Mouse (Mus musculus) granulocyte monocyte progenitor cell, adult 5-6 weeks (primary cell): Measurements from ENCODE around the gene Gm15130. TPM values are rescaled to one million over a fixed set of nuclear protein-coding genes. Genes with fewer than 3 reads are reported as not detected.

Experiments
- ATAC-seq: replicated peaks from 2 replicates; pipeline ENCODE4 v1.8.0; 2016; ENCODE audit warnings: mild to moderate bottlenecking, moderate TSS enrichment, inconsistent platforms; ENCODE audit not compliant: poor library complexity, severe bottlenecking
- total RNA-seq, 2 experiments: library from RNA; stranded (forward) in 1 of 2; stranded (reverse) in 1 of 2; fragments of 200-712, 200-1000 nt in 1 of 2; fragments of >200 nt in 1 of 2; fragmentation: Nextera tagmentation in 1 of 2; gene quantifications; 2 replicates each; pipeline ENCODE4 v1.2.3; 2014 to 2017

Gm15130 gene
- total RNA-seq (2014; fragmentation: Nextera tagmentation) (not detected in 2 replicates), total RNA-seq (2017) (not detected in 2 replicates)

DNA sequence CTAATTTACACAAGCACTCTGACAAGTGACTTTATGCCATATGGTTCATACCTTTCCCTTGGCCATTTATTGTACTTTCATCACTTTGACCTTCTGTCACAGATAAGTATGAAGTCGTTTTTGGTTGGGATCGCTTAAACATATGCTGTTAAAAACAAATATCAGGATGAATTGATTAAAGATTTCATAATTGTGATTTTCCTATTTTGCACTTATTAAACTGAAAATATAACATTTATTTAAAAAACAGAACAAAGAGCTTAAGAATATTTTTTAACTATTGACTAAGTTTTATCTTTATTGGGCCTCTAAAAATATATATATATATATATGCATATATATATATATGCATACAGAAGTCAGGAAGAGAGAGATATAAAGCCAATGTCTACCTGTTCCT is at the start of gene Gm15130:
Gm15130 (minus strand) TSS at position 101 of the 400 bp plus-strand sequence.
- ATAC-seq: no peak

DNA sequence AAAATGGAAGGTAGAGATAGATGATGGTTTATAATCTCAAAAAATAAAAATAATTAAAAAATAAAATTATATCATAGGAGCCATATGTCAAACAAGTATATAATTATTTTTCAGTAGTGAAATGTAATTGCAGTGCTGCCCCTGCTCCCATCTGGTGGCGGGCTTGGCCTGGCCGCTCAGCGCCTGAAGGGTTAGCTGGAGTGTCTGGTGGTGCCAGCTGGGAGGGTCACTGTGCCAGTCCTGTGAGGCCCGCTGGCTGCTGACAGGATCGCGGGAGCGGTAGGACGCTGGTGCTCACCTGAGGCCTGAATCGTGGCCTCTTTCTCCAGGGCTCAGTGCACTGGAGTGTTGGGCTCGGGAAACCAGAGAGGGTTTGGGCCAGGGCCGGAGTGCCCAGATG is 29.3 kb upstream of the Gm15130 start:
- no peak for ATAC-seq

DNA sequence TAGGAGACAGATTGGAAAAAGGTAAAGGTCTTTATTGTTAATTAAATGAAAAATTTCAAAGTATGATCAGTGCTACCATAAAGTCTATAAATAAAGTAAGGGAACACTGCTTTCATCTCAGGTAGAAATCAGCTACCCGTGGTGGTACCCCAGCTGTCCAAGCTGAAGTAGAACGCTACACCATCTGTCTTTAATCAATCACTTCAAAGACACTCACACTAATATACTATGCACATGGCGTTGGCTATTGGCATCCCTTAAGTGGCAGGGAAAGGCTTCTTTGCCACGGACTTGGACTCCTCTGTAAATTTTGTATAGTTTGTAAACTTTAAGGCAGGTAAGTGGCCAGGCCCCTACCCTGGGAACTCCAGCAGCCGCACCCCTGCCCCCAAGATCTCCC is 17.0 kb downstream of the Gm15130 start:
- ATAC-seq: no peak

DNA sequence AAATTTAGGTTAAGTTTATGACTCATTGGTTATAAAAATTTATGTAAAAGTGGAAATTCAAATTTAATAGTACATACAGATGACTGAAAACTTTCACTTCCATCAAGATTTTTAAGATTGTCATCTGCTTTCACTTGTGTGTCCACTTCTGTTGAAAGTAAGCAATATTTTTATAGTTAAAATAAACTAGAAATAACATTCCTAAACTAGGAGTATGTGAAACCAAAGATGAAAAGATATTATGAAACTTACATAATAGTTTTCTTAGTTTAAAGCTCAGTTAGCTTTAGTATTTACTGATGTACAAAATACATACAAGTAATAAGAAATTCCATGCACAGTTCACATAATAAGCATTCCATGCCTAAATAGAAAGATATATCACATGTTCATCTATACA is 46.9 kb downstream of the Gm15130 start, which contains the start of gene Gm13941:
Gm13941 (minus strand) TSS at position 101 of the 400 bp plus-strand sequence.
- no peak for ATAC-seq

Other genes starting within 250 kb of the Gm15130 start
- gene Ano3, start 202.0 kb downstream of the Gm15130 start, total RNA-seq (2014; fragmentation: Nextera tagmentation): not detected in 2 replicates
- gene Ano3, start 202.0 kb downstream of the Gm15130 start, total RNA-seq (2017): not detected in 2 replicates
- gene Gm13941, start 47.0 kb downstream of the Gm15130 start, total RNA-seq (2014; fragmentation: Nextera tagmentation): not detected in 2 replicates
- not detected in 2 replicates for gene Gm13941, start 47.0 kb downstream of the Gm15130 start, total RNA-seq (2017)
- not detected in 2 replicates for gene 4930430A15Rik, start 76.7 kb upstream of the Gm15130 start, total RNA-seq (2014; fragmentation: Nextera tagmentation)
- not detected in 2 replicates for gene 4930430A15Rik, start 76.7 kb upstream of the Gm15130 start, total RNA-seq (2017)
- not detected in 2 replicates for gene Olfr1275, start 82.3 kb upstream of the Gm15130 start, total RNA-seq (2014; fragmentation: Nextera tagmentation)
- gene Olfr1275, start 82.3 kb upstream of the Gm15130 start, total RNA-seq (2017): not detected in 2 replicates
- not detected in 2 replicates for gene Olfr1276, start 101.6 kb upstream of the Gm15130 start, total RNA-seq (2014; fragmentation: Nextera tagmentation)
- gene Olfr1276, start 101.6 kb upstream of the Gm15130 start, total RNA-seq (2017): not detected in 2 replicates
- not detected in 2 replicates for gene Olfr1277, start 121.2 kb upstream of the Gm15130 start, total RNA-seq (2014; fragmentation: Nextera tagmentation)
- gene Olfr1277, start 121.2 kb upstream of the Gm15130 start, total RNA-seq (2017): not detected in 2 replicates
- not detected in 2 replicates for gene Olfr1278, start 137.2 kb upstream of the Gm15130 start, total RNA-seq (2014; fragmentation: Nextera tagmentation)
- gene Olfr1278, start 137.2 kb upstream of the Gm15130 start, total RNA-seq (2017): not detected in 2 replicates
- gene Olfr1279, start 147.7 kb upstream of the Gm15130 start, total RNA-seq (2014; fragmentation: Nextera tagmentation): not detected in 2 replicates
- not detected in 2 replicates for gene Olfr1279, start 147.7 kb upstream of the Gm15130 start, total RNA-seq (2017)
- gene Olfr1280, start 161.1 kb upstream of the Gm15130 start, total RNA-seq (2014; fragmentation: Nextera tagmentation): not detected in 2 replicates
- gene Olfr1280, start 161.1 kb upstream of the Gm15130 start, total RNA-seq (2017): not detected in 2 replicates
- not detected in 2 replicates for gene Olfr1281, start 173.6 kb upstream of the Gm15130 start, total RNA-seq (2014; fragmentation: Nextera tagmentation)
- not detected in 2 replicates for gene Olfr1281, start 173.6 kb upstream of the Gm15130 start, total RNA-seq (2017)
- gene Olfr1282, start 183.1 kb upstream of the Gm15130 start, total RNA-seq (2014; fragmentation: Nextera tagmentation): not detected in 2 replicates
- gene Olfr1282, start 183.1 kb upstream of the Gm15130 start, total RNA-seq (2017): not detected in 2 replicates
- not detected in 2 replicates for gene Olfr1283, start 213.9 kb upstream of the Gm15130 start, total RNA-seq (2014; fragmentation: Nextera tagmentation)
- gene Olfr1283, start 213.9 kb upstream of the Gm15130 start, total RNA-seq (2017): not detected in 2 replicates
- not detected in 2 replicates for gene Olfr1284, start 222.6 kb upstream of the Gm15130 start, total RNA-seq (2014; fragmentation: Nextera tagmentation)
- gene Olfr1284, start 222.6 kb upstream of the Gm15130 start, total RNA-seq (2017): not detected in 2 replicates